Mouse (Mus musculus): Measurements from ENCODE around the gene Hap1.
"Not testable (repeated sequence)": the region's sequence is repeated elsewhere in the genome, so short reads cannot be mapped to it uniquely, and the experiment has no call there.

Hap1 gene

GRCm38 (mm10) chr11:100317826-100318380, 38.0 kb downstream of the Hap1 start:
- DNase-seq (ENCODE audit: low spot score): no peak

DNA sequence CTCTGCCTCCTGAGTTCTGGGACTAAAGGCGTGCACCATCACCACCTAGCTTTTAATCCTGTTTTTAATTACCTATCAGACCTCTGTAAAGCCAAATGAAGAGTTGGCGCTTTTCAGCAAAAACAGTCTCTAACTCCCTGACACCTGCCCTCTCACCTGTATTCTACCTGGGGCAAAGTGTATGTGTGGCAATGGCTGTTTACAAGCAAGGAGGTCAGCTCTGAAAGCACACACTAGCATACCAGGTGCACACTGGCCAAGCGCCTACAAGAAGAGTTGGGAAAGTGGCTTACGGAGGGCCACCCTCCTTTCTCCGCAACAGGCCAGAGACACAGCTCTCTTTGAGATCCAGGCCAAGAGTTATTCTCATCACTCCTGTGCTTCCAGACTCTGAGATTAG, 40.5 kb downstream of the Hap1 start:
- no peak for DNase-seq (ENCODE audit: low spot score)

GRCm38 (mm10) chr11:100313424-100313823, 42.5 kb downstream of the Hap1 start:
- DNase-seq (ENCODE audit: low spot score): no peak

DNA sequence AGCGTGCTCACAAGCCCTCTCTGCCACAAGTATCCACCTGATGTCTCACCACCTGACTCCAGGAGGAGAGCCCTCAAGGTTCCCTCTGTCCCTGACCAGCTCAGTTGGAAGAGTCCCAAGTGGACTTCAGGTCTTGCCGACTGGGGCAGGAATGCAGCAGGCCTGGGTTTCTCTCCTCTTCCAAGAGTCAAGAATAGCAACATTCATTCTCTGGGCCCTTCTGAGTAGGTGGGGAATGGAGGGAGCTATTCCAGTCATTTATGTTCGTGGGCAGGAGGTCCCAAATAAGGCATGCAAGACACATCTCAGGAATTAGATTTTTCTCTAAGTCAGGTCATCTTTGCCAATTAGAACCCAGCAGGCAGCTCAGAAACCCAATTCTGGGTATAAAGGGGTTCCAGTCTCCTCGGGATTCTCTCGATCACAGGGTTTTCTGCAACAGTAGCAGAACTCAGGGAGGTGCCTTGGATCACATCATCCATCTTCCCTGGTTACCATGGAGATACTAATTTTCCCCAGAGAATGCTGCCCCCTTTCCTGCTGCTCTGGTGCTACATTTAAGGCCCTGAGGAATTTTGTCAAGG, 43.7 kb downstream of the Hap1 start:
- peak; percentile 40 for DNase-seq (ENCODE audit: low spot score)

- DNase-seq (ENCODE audit: low spot score): no peak
Observed at GRCm38 (mm10) chr11:100311656-100312055, 44.3 kb downstream of the Hap1 start.

DNA sequence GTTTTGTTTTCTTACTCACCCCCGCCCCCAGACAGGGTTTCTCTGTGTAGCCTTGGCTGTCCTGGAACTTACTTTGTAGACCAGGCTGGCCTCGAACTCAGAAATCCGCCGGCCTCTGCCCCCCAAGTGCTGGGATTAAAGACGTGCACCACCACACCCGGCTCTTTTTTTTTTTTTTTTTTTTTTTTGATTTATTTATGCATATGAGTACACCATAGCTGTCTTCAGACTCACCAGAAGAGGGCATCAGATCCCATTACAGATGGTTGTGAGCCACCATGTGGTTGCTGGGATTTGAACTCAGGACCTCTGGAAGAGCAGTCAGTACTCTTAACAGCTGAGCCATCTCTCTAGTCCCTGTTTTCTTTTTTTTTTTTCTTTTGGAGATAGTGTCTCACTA, 47.3 kb downstream of the Hap1 start:
- DNase-seq (ENCODE audit: low spot score): not testable (repeated sequence)

GRCm38 (mm10) chr11:100307900-100308299, 48.0 kb downstream of the Hap1 start:
- DNase-seq (ENCODE audit: low spot score): no peak

DNA sequence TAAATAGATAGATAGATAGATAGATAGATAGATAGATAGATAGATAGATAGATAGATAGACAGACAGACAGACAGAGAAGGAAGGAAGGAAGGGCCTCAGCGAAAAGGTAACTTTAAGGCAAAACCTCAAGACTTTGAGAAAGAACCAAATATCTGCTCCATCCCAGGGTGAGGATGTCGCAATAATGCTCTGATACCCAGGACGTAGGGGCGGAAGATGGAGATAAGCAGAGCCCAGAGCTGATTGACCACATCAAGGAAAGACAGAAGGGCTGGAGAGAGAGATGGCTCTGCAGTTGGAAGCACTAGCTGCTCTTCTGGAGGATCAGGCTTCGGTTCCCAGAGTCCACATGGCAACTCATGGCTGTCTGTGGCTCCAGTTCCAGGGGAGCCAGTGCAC, 54.6 kb downstream of the Hap1 start:
- no peak for DNase-seq (ENCODE audit: low spot score)

DNA sequence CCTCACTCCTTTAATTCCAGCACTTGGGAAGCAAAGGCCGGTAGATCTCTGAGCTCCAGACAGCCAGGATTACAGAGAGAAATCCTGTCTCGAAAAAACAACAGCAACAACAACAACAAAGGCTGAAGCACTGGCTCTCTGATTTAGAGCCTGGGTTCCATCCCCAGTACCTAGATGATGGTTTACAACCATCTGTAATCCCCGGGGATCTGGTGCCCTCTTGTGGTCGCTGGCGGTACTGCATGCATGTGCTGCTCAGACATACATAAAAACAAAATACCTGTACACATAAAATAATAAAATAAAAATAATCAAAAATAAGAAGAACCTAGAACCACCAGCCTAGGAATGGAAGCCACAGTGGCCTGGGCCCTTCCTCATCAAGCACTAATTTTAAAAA, 55.6 kb downstream of the Hap1 start:
- DNase-seq (ENCODE audit: low spot score): peak; percentile 70

DNA sequence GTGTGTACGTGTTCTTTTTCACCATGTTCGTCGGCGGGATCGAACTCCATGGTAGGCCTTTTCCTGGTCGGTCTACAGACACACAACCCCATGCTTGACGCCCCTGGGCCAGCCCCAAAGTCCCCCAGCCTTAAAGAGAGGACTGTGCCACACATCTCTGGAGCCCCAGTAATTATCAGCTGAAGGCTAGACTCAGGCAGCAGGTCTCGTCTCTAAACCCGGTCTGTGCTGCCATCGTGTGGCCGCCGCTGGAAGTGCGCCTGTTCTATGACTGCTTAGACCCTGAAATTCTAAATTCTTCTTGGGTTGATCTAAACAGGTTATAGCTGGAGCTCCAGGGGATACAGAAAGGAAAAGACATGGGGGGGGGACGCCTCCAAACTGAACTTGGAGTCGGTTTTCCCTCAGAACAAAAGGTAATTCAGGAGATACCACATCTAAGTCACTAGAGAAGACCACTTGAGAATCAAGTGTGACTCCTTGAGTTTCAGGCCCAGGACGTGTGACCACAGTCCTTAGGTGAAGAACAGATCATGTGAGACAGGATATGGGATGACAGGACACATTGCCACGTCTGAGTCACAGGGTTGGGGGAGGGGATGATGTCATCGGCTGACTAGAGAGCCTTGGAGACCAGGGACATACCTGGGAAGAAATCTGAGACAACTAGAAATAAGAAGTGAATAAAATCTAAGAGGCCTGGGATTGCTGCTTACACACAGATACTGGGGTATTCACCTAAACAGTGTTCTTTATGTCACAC, 57.5 kb downstream of the Hap1 start:
- DNase-seq (ENCODE audit: low spot score): peak; percentile 79

GRCm38 (mm10) chr11:100297801-100298200, 58.1 kb downstream of the Hap1 start:
- DNase-seq (ENCODE audit: low spot score): no peak
